Mouse (Mus musculus) ovary, postnatal 10 days (tissue): ENCODE measurements around the gene Mylk3.

Experiments used
- DNase-seq: peaks from one replicate; pipeline ENCODE4 v3.0.0; 2022; ENCODE audit warnings: low spot score

Gene Mylk3

GRCm38 (mm10) chr8:85318534-85318933, 67.6 kb downstream of the Mylk3 start:
- DNase-seq: no peak

DNA sequence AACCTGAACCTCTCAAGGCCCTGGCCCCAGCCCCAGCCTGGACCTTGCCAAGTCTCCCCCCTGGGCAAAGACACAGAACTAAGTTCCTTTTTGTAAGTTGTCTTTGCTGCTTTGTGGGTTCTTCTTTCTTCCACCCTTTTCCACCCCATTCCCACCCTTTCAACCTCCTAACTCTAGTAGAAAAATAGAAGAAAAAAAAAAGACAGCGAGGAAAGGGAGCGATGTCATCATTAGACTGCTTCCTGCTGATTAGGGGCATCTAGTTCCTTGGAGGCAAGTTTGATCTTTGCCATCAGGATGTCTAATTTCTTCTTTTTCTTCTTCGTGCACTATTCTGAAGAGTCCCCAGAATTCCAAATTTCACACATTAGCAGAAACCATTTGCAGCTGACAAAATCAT, 73.1 kb downstream of the Mylk3 start:
- DNase-seq: no peak

DNA sequence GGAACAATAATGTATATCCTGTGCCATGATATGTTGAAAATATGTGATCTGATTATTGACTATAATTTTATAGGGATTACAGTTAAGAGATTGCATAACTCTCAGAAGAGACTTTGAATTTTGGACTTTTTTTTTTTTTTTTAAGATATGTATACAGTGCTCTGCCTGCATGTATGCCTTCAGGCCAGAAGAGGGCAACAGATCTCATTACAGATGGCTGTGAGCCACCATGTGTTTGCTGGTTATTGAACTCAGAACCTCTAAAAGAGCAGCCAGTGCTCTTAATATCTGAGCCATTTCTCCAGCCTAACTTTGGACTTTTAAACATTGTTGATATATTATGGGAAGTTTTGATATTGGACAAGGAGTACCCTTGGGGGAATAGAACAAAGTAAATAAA, 74.4 kb downstream of the Mylk3 start:
- DNase-seq: no peak

GRCm38 (mm10) chr8:85308564-85308963, 77.6 kb downstream of the Mylk3 start:
- DNase-seq: no peak

DNA sequence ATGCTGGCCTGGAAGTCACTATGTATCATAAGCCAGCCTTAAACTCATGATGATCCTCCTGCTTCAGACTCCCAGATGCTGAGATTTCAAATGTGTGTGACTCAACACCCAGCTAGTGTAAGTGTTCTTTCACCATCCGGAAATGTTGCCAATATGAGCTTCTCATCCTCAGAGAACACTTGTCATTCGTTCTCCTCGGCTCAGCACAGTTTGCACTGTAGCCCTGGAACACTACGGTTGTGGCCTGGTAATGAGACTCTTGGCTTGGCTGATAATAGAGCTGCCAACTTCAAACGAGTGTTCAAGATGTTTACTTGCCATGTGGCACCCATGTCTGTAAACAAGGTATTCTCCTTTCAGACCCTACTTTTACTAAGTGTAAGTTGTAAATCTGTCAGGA, 82.6 kb downstream of the Mylk3 start:
- DNase-seq: no peak

DNA sequence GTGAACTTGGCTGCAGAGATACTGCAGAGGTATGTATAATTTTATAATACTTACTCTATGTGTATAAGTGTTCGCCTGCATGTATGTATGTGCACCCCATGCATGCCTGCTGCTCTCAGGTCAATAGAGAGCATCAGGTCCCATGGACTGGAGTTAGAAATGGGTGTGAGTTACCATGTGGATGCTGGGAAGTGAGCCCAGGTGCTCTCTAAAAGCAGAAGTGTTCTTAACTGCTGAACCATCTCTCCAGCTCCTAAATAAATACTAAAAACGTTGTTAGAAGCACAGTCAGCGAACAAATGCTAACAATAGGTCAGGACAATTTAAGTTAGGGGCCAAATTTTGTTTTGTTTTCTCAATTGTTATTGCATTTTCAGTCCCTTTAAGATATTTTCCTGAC, 83.2 kb downstream of the Mylk3 start:
- no peak for DNase-seq

GRCm38 (mm10) chr8:85301941-85302340, 84.2 kb downstream of the Mylk3 start:
- DNase-seq: no peak

- peak; percentile 93 for DNase-seq
These were observed 86.6 kb downstream of the Mylk3 start, which contains the start of the genes Orc6 and Vps35 for GRCm38 (mm10) chr8:85299434-85300077. Orc6 (plus strand) TSS chr8:85299632. Vps35 (minus strand) TSS chr8:85299802.

DNA sequence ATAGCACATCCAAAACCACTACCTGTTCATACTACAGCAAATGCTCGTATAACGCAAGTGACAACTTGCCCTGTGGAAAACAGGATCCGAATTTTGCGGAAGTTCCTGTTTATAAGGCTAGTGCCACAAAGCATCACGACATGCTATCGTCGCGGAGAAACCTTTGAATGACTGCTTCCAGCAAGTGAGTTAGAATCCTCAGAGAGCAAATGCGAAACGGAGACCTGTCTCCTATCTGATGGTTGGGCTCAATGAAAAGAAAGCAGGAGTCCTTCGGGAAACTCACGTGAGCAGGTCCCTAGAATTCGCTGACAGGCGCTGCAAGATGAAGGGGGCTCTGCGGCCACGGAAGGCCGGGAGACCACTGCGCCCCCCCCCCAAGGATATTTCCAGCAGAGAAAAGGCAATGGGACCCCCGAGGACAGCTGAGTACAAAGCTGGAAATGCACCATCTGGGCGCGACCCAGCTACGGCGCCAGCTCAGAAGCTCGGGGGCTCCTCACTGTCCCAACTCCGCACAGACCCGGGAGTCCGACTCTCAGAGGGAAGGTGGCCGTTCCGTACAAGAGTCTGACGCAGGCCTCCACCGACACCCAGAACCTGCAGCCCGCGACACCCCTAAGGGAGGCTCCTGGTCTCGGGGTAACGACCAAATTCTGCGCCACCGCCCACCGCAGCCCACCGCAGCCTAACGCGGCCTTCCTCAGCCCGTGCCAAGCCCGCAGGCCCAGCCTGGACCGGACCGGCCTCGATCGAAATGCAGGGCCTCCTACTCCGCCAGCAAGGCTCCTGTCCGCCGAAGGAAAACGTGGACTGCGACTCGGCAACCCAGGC, 87.3 kb downstream of the Mylk3 start:
- DNase-seq: no peak

- no peak for DNase-seq
These were observed 99.3 kb downstream of the Mylk3 start for GRCm38 (mm10) chr8:85286846-85287245.
